Mouse (Mus musculus) right cerebral cortex, postnatal 25 days (tissue): ENCODE measurements around the gene Pramel4.
"Not testable (repeated sequence)": the region's sequence is repeated elsewhere in the genome, so short reads cannot be mapped to it uniquely, and the experiment has no call there.

Experiments
- DNase-seq: peaks from one replicate; pipeline ENCODE4 v3.0.0; 2022

Gene Pramel4

GRCm38 (mm10) chr4:144058826-144059225, at the start of gene Pramel4:
Gene Pramel4, plus strand, starts transcription at chr4:144059126.
- DNase-seq = not testable (repeated sequence)

- DNase-seq = not testable (repeated sequence)
Observed at GRCm38 (mm10) chr4:144106174-144106573, 47.2 kb downstream of the Pramel4 start, which contains the start of gene Gm13102. Gene Gm13102, plus strand, starts transcription at chr4:144106474.
